Mouse (Mus musculus) CH12.LX (cell line): ENCODE data around the gene Plac9a. TPM values are rescaled to one million over a fixed set of nuclear protein-coding genes. Genes with fewer than 3 reads are reported as not detected.
"Not testable (repeated sequence)": the region's sequence is repeated elsewhere in the genome, so short reads cannot be mapped to it uniquely, and the experiment has no call there.

Experiments used
- DNase-seq: peaks from one replicate; pipeline ENCODE4 v3.0.0-alpha.2; 2013; ENCODE audit errors: extremely low read depth
- H3K27ac ChIP-seq: 2 replicates; pipeline ENCODE4 v1.5.1; 2012; ENCODE audit warnings: low read depth, mild to moderate bottlenecking, control low read depth, moderate library complexity; ENCODE audit not compliant: insufficient read depth
- H3K27me3 ChIP-seq: replicated peaks from 2 replicates; pipeline ENCODE3; 2012; ENCODE audit warnings: inconsistent platforms
- H3K36me3 ChIP-seq, 2 experiments: replicated peaks in 1 of 2; 2 replicates each; pipeline versions ENCODE3 to v1.6.1; 2012; ENCODE audit warnings: inconsistent platforms in 1 of 2, low read length in 1 of 2, mild to moderate bottlenecking in 1 of 2, mixed read lengths in 1 of 2, moderate library complexity in 1 of 2; ENCODE audit not compliant: control insufficient read depth in 1 of 2, insufficient read depth in 1 of 2
- H3K4me1 ChIP-seq, 2 experiments: 2 replicates each; pipeline ENCODE4 v1.6.1; 2012; ENCODE audit warnings: inconsistent platforms in 1 of 2, moderate library complexity in 1 of 2; ENCODE audit not compliant: insufficient read depth in 2 of 2, control insufficient read depth in 1 of 2
- H3K4me2 ChIP-seq: 2 replicates; pipeline ENCODE4 v1.6.1; 2012; ENCODE audit warnings: low read depth, mild to moderate bottlenecking, control low read depth; ENCODE audit not compliant: poor library complexity, insufficient read depth, severe bottlenecking
- H3K4me3 ChIP-seq, 3 experiments: fragments of 150-350 bp in 1 of 3; sonication (generic) in 1 of 3; replicated peaks in 1 of 3; 2 replicates each; pipeline versions ENCODE3 to v1.5.1; 2011 to 2012; ENCODE audit warnings: low read depth in 2 of 3, low read length in 2 of 3, mild to moderate bottlenecking in 2 of 3, moderate library complexity in 2 of 3, control low read depth in 1 of 3, improper control_type of control experiment in 1 of 3, inconsistent platforms in 1 of 3, mixed read lengths in 1 of 3; ENCODE audit not compliant: poor library complexity in 1 of 3
- H3K79me2 ChIP-seq: replicated peaks from 2 replicates; pipeline ENCODE4 v1.6.1; 2012; ENCODE audit warnings: mild to moderate bottlenecking, moderate library complexity; ENCODE audit not compliant: control insufficient read depth, poor library complexity, insufficient read depth, severe bottlenecking; ENCODE audit errors: extremely low read depth
- H3K9ac ChIP-seq: 2 replicates; pipeline ENCODE4 v1.6.1; 2012; ENCODE audit warnings: low read depth, mild to moderate bottlenecking, control low read depth, moderate library complexity; ENCODE audit not compliant: insufficient read depth
- H3K9me3 ChIP-seq: replicated peaks from 2 replicates; pipeline ENCODE3; 2012; ENCODE audit warnings: low read length, inconsistent platforms, mixed read lengths
- CHD1 ChIP-seq: IDR thresholded peaks from 2 replicates; pipeline ENCODE4 v1.6.1; 2012; ENCODE audit warnings: low read depth, low read length, improper control_type of control experiment, inconsistent platforms
- ELF1 ChIP-seq: IDR thresholded peaks from 2 replicates; pipeline ENCODE4 v1.6.1; 2014; ENCODE audit warnings: low read depth, mild to moderate bottlenecking, inconsistent platforms, low read length, improper control_type of control experiment
- EP300 ChIP-seq: IDR thresholded peaks from 2 replicates; pipeline ENCODE4 v1.6.1; 2011; ENCODE audit warnings: low read length, improper control_type of control experiment
- ETS1 ChIP-seq: conservative IDR thresholded peaks from 2 replicates; pipeline ENCODE4 v1.6.1; 2012; ENCODE audit warnings: low read depth, mild to moderate bottlenecking, inconsistent platforms, low read length, improper control_type of control experiment, moderate library complexity
- JUN ChIP-seq: IDR thresholded peaks from 2 replicates; pipeline ENCODE4 v1.6.1; 2011; ENCODE audit warnings: low read depth, mild to moderate bottlenecking, low read length, improper control_type of control experiment, moderate library complexity; ENCODE audit not compliant: insufficient read depth
- JUND ChIP-seq: conservative IDR thresholded peaks from 2 replicates; pipeline ENCODE4 v1.6.1; 2011; ENCODE audit warnings: low read depth, low read length, improper control_type of control experiment
- MAZ ChIP-seq: IDR thresholded peaks from 2 replicates; pipeline ENCODE4 v1.6.1; 2012; ENCODE audit warnings: low read depth, mild to moderate bottlenecking, inconsistent platforms, low read length, improper control_type of control experiment, moderate library complexity
- MEF2A ChIP-seq: IDR thresholded peaks from 2 replicates; pipeline ENCODE4 v1.6.1; 2014; ENCODE audit warnings: low read depth, mild to moderate bottlenecking, inconsistent platforms, low read length, improper control_type of control experiment, borderline replicate concordance
- MXI1 ChIP-seq: IDR thresholded peaks from 2 replicates; pipeline ENCODE4 v1.6.1; 2011; ENCODE audit warnings: mild to moderate bottlenecking, low read depth, low read length, improper control_type of control experiment
- PAX5 ChIP-seq: IDR thresholded peaks from 2 replicates; pipeline ENCODE4 v1.6.1; 2012; ENCODE audit warnings: low read length, inconsistent platforms, mixed read lengths
- POLR2A ChIP-seq: IDR thresholded peaks from 2 replicates; pipeline ENCODE4 v1.6.1; 2011; ENCODE audit warnings: low read depth, mild to moderate bottlenecking, improper control_type of control experiment, low read length
- SIN3A ChIP-seq: IDR thresholded peaks from 2 replicates; pipeline ENCODE4 v1.6.1; 2012; ENCODE audit warnings: low read length, improper control_type of control experiment, inconsistent platforms
- TCF12 ChIP-seq: IDR thresholded peaks from 2 replicates; pipeline ENCODE4 v1.6.1; 2014; ENCODE audit warnings: low read depth, mild to moderate bottlenecking, inconsistent platforms, low read length, improper control_type of control experiment
- UBTF ChIP-seq: IDR thresholded peaks from 2 replicates; pipeline ENCODE4 v1.6.1; 2012; ENCODE audit warnings: low read depth, mild to moderate bottlenecking, inconsistent platforms, low read length, improper control_type of control experiment, moderate library complexity
- USF1 ChIP-seq: IDR thresholded peaks from 2 replicates; pipeline ENCODE4 v1.6.1; 2014; ENCODE audit warnings: low read depth, mild to moderate bottlenecking, inconsistent platforms, low read length, improper control_type of control experiment
- USF2 ChIP-seq: conservative IDR thresholded peaks from 2 replicates; pipeline ENCODE4 v1.6.1; 2011; ENCODE audit warnings: low read depth, low read length, improper control_type of control experiment
- ZKSCAN1 ChIP-seq: IDR thresholded peaks from 2 replicates; pipeline ENCODE4 v1.6.1; 2012; ENCODE audit warnings: low read depth, inconsistent platforms, low read length, improper control_type of control experiment, borderline replicate concordance
- ZMIZ1 ChIP-seq: IDR thresholded peaks from 2 replicates; pipeline ENCODE4 v1.6.1; 2012; ENCODE audit warnings: low read depth, mild to moderate bottlenecking, inconsistent platforms, low read length, improper control_type of control experiment
- ZNF384 ChIP-seq: IDR thresholded peaks from 2 replicates; pipeline ENCODE4 v1.6.1; 2012; ENCODE audit warnings: low read depth, low read length, improper control_type of control experiment, inconsistent platforms
- dilution Hi-C: fragments of 300-500 bp; cut with MboI; formaldehyde crosslinking; loops from 2 replicates; pipeline ENCODE4 v1.14.3; 2020; ENCODE audit warnings: low sequenced_read_pairs; ENCODE audit not compliant: extremely low pct_unique_long_range_greater_than_20kb, extremely low pct_ligation_motif_present
- in situ Hi-C: fragments of 300-500 bp; cut with MboI; formaldehyde crosslinking; loops from 3 replicates; pipeline ENCODE4 v1.14.3; 2019; ENCODE audit warnings: low sequenced_read_pairs, low pct_ligation_motif_present, low pct_unique_long_range_greater_than_20kb, mixed read lengths
- polyA plus RNA-seq: library from polyadenylated mRNA; unstranded; fragments of >175 nt; gene quantifications from 2 replicates; pipeline ENCODE4 v1.2.1, GENCODE M21; 2012; ENCODE audit warnings: low read depth; ENCODE audit not compliant: insufficient read length
- total RNA-seq, 2 experiments: library from RNA; depleted of rRNA; stranded (reverse); fragments of 300-350 nt in 1 of 2; fragments of >200 nt in 1 of 2; gene quantifications; 2 replicates each; pipeline ENCODE4 v1.2.3; 2012 to 2014

Gene Plac9a
- total and polyA plus RNA-seq, 3 experiments = not detected

DNA sequence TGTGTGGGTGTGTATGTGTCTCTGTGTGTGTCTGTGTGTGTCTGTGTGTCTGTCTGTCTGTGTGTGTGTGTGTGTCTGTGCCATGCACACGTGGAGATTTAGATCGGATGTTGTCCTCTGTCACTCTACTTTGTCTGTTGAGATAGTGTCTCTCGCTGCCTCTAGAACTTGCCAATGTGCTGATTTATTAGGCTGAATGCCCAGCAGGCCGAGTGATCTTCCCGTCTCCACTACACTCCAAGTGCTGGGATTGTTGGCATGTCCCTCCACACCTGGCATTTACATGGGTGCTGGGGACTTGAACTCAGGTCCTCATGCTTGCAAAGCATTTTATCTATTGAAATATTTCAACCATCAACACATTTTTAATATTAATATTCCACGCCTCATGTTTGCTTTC, 51.7 kb downstream of the Plac9a start:
- no peak overlapping the region for H3K9ac ChIP-seq
- no peak overlapping the region for H3K4me3 ChIP-seq
- in situ Hi-C loops (no loop called here), dilution Hi-C loops (no loop called here)
- no peak for DNase-seq
- H3K27me3 ChIP-seq = no peaks in the 10 kb centered on the region
- TF ChIP-seq MXI1 (no peak), ZKSCAN1 (no peak), MAZ (no peak), JUN (no peak), EP300 (no peak), ELF1 (no peak), USF1 (no peak), UBTF (no peak)
- TF ChIP-seq, all 38 proteins: peak for 0
- Histone ChIP-seq H3K4me2 (no peak overlapping the region), H3K27ac (no peak overlapping the region), H3K79me2 (no peaks in the 10 kb centered on the region), H3K36me3 (peaks cover 0 to 17% of the 10 kb centered on the region in 2 experiments), H3K9me3 (peaks cover 2% of the 10 kb centered on the region), H3K4me1 (peaks cover 10 to 29% of the 10 kb centered on the region in 2 experiments)

DNA sequence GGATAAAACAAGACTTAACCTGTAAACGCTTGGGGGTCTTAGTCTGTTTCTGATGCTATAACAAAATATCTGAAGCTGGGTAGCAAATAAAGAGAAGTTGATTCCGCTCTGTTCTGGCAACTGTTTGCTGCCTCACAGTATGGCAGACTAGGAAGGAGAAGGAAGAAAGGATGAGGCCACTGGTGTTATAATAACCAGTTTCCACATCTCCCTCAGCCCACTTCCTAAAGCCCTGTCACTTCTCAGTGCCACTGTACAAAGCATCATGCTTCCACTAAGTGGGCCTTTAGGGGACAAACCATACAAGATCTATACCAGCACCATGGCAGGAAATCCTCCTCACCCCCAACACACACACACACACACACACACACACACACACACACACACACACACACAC, 52.5 kb downstream of the Plac9a start:
- no peak for DNase-seq
- dilution Hi-C loops (no loop called here), in situ Hi-C loops (no loop called here)
- no peak overlapping the region for H3K4me3 ChIP-seq
- peaks cover 2% of the 10 kb centered on the region for H3K9me3 ChIP-seq
- H3K9ac ChIP-seq = no peak overlapping the region
- H3K4me2 ChIP-seq = no peak overlapping the region
- no peak overlapping the region for H3K27ac ChIP-seq
- peaks cover 0 to 19% of the 10 kb centered on the region in 2 experiments for H3K36me3 ChIP-seq
- no peaks in the 10 kb centered on the region for H3K27me3 ChIP-seq
- no peaks in the 10 kb centered on the region for H3K79me2 ChIP-seq
- H3K4me1 ChIP-seq = peaks cover 3 to 21% of the 10 kb centered on the region in 2 experiments; a peak in 3 of 4 replicates
- TF ChIP-seq UBTF (no peak), PAX5 (no peak), SIN3A (no peak), MEF2A (no peak), POLR2A (no peak), ELF1 (no peak), ZMIZ1 (no peak), ZNF384 (no peak), ETS1 (no peak), JUN (no peak), TCF12 (no peak), JUND (no peak), CHD1 (no peak), EP300 (no peak), USF2 (no peak)
- TF ChIP-seq, all 38 proteins: peak for 0

DNA sequence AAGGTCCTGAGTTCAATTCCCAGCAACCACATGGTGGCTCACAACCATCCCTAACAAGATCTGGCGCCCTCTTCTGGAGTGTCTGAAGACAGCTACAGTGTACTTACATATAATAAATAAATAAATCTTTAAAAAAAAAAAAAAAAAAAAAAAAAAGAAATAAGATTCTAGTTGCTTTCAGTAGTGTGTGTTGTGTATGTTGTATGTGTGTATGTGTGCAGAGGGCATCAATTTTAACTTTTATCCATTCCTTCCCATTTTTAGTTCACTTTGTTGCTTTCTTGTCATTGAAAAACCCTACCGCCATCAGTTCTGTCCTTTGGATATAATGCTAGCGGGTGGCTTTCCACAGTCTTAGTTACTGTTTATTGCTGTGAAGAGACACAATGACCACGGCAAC, 54.2 kb downstream of the Plac9a start:
- H3K4me1 ChIP-seq, H3K79me2 ChIP-seq, H3K9ac ChIP-seq, H3K27me3 ChIP-seq, DNase-seq, in situ Hi-C loops, H3K9me3 ChIP-seq, H3K4me2 ChIP-seq, dilution Hi-C loops, H3K4me3 ChIP-seq, H3K27ac ChIP-seq: not testable (repeated sequence)
- H3K36me3 ChIP-seq = peaks cover 0 to 22% of the 10 kb centered on the region in 2 experiments
